Mouse (Mus musculus): ENCODE data around the gene Clic1. TPM values are rescaled to one million over a fixed set of nuclear protein-coding genes. Genes with fewer than 3 reads are reported as not detected.
A peak's percentile ranks its signal among the peaks of the same experiment; 100 is the strongest.
"Not testable (repeated sequence)": the region's sequence is repeated elsewhere in the genome, so short reads cannot be mapped to it uniquely, and the experiment has no call there.

Clic1 gene
- total RNA-seq, 2 experiments from 2014 or later: 9.1 to 10.2 TPM

DNA sequence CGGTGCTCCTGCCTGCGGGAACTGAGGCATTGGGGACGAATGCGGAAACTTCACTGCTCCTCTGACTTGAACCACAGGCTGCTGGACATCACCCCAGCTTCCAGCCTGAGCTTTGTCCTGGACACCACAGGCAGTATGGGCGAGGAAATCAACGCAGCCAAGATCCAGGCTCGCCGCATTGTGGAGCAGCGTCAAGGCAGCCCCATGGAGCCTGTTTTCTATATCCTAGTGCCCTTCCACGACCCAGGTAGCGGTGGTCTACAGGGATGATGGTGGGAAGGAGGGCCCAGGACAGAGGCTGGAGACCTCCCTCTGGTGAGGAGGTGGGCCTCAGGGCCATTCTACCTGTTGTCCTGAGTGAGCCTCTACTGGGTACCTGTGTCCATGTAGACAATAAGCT, 29.9 kb upstream of the Clic1 start:
- no peak for DNase-seq (ENCODE audit: low spot score in 2 of 2)

DNA sequence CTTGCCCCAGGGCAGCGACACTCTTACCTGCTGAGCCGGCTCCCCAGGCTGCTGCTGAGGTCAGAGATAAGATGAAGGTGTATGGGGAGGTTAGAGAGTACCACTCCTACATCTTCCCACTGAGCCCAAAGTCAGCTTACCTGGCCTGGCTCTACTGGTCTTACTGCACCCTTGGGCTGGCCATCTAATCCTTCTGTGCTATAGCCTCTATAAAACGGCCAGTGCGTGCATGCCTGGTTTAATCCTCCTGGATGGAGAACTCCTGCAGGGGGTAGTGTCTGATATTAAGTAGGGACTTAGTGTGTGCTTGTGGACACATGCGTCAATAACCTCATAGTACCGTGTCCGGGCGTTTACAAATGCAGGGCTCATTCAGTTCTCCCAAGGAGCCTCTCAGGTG, 29.2 kb upstream of the Clic1 start:
- no peak for DNase-seq (ENCODE audit: low spot score in 2 of 2)

DNA sequence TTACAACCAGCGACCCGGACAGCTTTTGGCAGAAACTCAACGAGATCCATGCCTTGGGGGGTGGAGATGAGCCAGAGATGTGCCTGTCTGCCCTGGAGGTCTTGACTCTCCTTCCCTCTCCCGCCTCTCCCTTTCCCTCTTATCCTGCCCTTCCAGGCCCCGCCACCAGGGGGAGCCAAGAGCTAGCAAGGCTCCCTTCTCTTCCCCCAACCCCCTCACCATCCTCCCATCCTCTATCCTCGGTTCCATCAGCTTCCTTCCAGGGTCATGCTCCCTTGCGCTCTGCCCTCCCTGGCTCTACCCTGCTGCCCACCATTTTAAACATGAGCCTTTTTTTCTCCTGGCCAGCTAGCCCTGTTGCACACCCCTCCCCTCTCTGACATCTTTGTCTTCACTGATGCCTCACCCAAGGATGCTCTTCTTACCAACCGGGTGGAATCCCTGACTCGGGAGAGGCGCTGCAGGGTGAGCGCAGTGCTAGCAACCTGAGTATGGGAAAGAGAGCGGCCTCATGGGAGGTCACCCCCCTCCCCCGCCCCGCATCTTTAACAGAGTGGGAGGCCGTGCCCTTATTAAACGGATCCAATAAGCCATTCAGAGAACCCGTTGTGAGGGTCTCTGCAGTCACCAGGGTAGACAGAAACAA, 28.5 kb upstream of the Clic1 start:
- DNase-seq (ENCODE audit: low spot score in 2 of 2): peak; percentile 85 to 93

DNA sequence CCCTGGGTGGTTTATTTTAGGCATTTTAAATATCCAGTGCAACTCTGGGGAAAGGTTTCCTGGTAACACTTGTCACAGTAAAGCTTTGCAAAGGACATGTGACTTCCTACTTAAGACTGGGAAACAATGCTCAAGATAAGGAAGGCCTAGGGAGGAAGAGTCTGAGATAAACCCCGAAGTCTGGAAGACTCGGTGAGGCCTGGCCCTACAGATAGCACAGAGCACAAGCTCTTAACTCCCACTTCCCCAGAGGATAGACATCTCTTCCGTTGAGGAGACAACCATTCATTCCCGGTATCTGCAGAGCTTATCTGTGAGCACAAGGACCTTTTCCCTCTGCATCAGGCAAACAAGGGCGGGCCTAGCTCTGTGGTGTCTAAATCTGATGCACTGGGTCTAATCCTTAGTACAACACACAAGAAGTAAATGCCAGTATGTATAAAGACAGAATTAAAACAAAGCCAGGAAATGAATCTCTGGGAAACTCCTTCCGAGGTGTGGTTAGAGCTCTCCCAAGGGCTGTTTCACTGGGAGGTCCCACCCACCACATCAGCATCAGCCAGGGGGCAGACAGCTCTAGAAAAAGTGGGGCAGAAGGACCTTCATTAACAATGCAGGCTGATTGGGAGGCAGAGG, 27.8 kb upstream of the Clic1 start:
- DNase-seq (ENCODE audit: low spot score in 2 of 2): no peak

DNA sequence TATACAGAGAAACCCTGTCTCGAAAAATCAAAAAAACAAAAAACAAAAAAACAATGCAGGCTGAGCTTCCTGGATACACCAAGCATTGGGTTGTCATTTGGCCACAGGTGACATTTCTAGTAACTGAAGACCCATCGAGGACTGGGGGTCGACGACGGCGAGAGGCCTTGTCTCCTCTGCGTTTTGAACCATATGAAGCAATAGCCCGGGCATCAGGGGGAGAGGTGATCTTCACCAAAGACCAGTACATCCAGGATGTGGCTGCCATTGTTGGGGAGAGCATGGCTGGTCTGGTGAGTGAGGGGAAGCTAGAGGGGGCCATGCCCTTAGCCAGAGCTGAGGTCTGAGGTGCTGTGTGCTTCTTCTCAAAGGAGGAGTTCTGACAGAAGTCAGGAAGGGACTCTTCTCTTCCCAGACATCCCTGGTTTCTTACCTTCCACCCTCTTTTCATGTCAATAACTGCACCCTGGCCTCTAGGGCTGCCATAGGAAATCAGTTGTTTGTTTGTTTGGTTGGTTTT, 27.2 kb upstream of the Clic1 start:
- no peak for DNase-seq (ENCODE audit: low spot score in 2 of 2)

DNA sequence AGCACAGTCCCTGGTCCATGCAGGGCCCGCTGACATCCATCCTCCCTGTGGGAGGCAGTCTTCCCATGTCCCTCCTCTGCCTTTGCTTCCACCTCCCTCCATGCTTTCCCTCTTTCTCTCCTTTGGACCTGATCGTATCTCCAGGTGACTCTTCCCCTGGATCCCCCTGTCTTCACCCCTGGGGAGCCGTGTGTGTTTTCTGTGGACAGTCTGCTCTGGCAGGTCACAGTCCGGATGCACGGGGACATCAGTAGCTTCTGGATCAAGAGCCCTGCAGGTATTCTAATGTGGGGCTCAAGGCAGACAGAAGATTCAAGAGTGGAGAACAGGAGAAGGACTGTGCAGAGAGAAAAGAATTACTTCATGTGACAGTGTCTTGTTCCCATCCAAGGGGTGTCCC, 26.5 kb upstream of the Clic1 start:
- no peak for DNase-seq (ENCODE audit: low spot score in 2 of 2)

DNA sequence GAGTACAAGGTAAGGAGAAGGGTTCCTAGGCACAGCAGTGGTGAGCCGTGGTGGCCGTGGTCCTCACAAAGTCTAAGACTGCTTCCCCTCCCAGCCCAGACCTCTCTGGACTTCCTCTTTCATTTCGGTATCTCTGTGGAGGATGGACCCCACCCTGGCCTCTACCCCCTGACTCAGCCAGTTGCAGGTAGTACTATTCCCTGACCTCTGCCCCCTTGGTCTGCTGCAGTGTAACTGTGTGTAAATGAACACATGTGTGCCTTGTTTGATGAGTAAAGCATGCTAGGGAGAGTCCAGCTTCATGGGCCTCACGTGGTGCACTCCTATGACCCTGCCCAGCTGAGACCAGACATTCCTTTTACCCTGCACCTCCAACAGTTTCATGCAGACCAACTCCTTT, 26.0 kb upstream of the Clic1 start:
- no peak for DNase-seq (ENCODE audit: low spot score in 2 of 2)

DNA sequence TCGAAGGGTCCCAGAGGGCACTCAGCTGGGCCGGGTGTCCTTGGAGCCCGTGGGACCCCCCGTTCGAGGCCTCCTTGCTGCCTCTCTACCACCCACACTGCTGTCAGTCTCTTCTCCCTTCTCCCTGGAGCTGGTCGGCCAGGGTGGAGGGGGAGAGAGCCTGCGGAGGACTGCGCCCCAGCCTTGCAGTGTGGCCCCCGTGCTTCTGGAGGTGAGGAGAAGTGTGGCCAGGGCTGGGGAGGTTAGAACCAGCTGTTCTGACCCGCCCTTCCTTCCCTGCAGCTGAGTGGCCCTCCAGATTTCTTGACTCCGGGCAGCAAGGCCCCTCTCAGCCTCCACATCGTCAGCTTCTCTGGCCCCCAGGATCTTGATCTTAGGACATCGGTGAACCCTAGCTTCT, 25.5 kb upstream of the Clic1 start:
- DNase-seq (ENCODE audit: low spot score in 2 of 2): no peak

DNA sequence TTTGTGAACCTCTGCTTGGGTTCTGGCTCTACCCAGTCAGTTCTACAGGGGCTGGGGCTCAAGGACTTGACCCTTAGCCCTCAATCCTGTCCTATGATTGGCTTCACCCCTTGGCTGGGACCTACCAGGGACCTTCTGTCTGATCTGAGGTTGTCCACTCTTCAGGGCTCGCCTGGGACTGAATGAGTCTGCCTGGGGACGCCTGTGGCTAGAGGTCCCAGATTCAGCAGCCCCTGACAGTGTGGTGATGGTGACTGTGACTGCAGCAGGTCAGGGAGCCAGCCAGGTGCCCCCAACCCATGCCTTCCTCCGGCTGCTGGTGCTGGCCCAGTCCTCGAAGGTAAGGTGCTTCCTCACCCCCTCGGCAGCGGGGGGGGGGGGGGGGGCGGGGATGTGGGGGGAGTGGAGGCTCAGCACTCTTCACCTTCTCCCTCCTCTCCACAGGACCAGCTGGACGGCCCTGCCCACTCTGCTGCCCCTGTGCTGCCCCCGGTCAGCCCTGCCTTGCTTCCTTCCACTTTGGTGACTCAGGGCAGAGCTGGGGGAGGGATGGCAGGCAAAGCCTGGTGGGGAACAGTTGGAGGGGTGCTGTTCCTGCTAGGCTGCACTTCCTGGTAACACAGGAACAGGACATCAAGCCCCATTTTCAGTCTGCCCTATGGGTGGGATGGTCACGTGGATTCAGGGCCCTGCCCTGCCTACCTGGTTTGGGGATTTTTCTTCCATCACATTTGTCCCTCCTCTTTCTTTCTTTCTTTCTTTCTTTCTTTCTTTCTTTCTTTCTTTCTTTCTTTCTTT, 24.9 kb upstream of the Clic1 start:
- no peak for DNase-seq (ENCODE audit: low spot score in 2 of 2)

DNA sequence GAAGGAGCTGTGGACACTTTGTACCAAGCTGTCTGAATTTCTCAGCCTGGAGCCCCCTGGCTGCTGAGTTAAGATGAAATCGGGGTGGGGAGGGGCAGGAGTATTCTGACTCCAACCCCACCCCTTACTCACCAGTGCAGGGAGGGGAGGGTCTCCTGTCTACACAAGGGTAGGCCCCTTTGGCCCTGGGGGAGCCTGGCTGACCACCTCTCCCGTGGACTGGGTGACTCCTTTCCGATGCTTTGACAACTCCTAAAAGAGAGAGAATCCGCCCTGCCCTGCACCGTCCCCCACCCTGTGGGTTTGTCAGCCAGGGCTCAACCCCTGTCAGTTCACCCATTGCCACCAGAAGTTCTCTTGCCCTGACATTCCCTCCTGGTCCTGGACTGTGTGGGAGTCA, 23.6 kb upstream of the Clic1 start:
- no peak for DNase-seq (ENCODE audit: low spot score in 2 of 2)

DNA sequence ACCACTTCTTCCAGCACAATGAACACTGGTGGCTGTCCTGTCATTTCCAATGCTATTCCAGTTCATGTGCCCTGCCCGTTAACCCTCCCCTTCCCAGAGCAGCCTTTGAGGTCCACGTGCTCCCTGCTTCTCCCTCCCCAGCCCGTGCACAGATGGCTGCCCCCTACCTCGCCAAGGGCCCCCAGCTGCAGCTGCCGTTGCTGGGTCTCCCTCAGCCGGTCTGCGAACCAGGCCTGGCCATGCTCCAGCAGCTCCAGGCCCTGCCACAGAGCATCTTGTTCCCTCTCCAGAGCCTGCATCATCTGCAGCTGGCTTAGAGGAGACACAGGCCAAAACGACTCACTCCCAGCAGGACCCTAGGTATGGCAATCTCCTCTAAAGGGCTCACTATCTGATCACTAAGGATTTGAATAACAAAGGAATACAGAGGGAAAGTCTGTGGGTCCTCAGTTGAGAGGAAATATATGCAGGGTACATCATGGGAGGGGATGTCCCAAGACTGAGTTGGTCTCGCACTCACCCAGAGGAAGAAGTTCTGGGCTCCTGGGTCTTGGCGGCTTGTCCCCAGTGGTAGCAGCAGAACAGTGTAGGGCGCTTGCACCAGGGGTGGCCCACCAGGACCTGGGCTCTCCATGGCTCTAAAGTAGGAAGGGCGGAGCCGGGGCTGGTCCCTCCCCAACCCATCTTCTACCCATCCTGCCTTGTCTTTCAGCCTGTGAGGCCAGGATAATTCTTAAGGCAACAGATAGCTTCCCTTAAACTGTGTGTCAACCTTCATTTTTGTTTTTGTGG, 22.3 kb upstream of the Clic1 start, which contains the start of gene Sapcd1:
Sapcd1 (minus strand) TSS at position 740 of the 792 bp plus-strand sequence.
- DNase-seq (ENCODE audit: low spot score in 2 of 2): peak; percentile 21 to 36

DNA sequence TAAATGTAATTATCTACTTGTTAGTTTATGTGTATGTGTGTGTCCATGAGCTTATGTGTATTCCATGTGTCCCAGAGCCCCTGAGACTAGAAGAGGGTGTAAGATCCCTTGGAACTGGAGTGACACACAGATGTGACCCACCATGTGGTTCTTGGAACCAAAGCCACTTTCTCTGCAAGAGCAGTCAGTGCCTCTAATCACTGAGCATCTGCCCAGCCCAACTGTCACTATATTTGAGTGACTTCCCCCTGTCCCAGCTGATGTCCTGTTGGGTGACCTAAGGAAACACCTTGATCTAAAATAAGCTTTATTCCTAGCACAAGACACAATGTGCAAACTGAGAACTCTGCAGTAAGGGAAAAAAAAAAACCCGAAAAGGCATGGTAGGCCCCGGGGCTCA, 21.5 kb upstream of the Clic1 start:
- no peak for DNase-seq (ENCODE audit: low spot score in 2 of 2)

DNA sequence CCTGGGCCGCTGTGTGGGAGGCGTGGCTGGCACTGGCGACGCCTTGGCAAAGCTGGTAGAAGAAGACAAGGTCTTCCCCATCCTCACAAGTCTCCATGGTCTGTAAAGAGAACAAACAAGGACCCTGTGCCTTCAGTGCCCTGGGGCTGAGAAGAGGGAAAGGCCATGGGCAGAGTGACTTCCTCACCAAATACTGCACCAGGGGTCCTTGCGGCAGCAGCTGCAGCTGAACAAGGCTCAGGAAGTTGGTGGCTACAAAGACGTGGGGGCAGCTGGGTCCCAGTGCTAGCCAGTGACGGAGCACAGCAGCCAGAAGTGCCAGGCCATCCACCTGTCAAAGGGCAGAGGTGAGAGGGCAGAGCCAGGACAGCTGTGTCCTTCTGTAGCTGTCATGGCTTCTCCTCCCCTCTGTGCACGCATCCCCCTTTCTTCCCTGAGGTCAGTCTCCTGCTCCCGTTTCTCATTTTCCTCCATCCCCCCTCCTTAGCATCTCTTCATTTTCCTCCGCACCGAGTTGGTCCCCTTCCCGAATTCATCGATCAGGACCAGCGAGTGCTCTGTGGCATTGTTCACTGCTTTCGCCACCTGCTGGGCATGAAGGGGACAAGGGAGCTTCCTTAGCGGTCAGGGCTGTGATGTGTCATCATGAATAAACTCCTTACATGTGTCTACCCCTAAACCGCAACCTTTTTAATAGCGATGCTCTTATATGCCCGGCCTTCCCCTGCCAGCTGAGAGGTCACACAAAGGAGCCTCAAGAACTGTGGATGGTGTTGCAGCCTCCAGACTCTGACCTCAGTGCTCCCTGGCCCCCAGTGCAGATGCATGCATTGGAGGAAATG, 19.9 kb upstream of the Clic1 start:
- no peak for DNase-seq (ENCODE audit: low spot score in 2 of 2)

DNA sequence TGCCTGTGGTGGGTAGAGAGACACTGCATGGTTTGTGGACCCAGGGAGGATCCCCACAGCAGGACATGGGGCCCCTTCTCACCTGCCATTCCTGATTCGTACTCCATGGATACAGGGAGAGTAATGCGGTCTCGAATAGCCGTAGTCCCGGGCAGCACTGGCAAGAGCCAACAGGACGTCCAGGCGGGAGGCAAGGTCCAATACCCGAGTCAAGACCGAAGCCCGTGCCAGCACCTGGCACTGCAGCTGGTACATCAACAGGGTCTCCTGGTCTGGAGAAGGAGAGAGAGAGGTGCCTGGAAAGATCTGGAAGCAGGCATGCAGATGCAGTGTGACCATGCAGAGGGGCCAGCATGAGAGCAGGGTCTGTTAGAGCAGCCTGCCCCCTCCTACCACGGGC, 18.5 kb upstream of the Clic1 start:
- no peak for DNase-seq (ENCODE audit: low spot score in 2 of 2)

DNA sequence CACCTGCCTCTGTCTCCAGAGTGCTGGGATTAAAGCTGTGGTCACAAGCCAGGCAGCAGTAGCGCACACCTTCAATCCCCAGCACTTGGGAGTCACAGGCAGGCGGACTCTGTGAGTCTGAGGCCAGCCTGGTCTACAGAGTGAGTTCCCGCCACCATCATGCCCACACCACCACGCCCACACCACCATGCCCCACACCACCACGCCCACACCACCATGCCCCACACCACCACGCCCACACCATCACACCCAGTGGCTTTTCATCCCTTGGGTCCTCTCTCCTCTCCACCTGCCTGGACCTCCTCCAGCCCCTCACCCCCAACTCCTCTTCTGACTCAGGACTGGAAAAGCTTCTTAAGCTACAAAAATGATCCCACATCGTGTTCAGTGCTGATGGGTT, 17.9 kb upstream of the Clic1 start:
- no peak for DNase-seq (ENCODE audit: low spot score in 2 of 2)

DNA sequence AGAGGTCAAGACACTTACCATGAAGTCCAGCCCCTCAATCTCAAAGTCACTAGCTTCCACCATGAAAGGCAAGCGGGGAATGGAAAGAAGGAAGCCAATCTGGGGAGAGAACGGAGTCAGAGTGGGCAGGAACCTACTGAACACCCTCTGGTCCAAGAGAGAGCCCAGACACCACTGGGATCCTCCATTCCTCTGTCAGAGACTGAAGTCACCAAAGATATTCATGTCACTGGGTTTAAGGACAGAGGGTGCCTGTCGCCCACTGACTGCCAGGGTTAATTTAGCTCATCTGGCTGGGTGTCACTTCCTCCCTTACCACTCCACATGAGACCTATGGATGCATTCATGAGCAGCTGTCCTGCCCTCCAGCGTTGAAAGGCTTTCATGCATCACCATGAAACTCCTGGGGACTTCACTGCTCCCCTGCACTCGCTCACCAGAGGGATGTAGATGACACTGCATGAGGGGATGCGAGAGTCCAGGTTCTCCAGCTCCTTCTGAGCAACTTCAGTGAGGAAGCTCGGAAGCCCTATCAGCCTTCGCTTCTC, 17.4 kb upstream of the Clic1 start:
- DNase-seq (ENCODE audit: low spot score in 2 of 2): no peak

DNA sequence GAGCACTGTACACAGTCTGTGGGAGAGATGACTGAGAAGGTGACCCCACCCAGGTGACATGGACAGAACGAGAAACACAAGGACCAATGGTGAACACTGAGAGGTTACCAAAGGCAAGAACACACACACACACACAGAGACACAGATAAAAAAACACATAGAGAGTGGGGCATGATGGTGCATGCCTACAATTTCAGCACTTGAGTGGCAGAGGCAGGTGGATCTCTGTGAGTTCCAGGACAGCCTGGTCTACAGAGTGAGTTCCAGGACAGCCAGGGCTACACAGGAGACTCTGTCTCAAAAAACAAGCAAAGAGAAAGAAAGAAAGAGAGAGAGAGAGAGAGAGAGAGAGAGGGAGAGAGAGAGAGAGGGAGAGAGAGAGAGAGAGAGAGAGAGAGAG, 16.1 kb upstream of the Clic1 start:
- not testable (repeated sequence) for DNase-seq (ENCODE audit: low spot score in 2 of 2)

DNA sequence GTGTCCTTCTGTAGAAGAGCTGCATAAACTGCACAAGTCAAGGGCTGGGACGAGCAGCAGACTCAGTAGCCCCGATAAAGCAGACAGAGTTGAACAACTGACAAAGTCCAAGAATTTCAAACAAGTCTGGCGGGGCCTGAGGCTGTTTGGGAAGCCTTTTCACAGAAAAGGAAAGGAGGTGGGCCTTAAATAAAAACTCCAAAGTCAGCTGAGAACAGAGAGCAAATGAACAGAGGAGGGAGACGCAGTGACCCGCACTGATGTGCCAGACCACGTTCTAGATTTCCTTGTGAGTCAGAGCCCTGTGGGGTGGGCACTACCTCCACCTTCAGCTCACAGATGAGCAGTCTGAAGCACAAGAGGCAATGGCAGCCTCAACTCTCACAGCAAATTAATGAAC, 14.9 kb upstream of the Clic1 start:
- no peak for DNase-seq (ENCODE audit: low spot score in 2 of 2)

DNA sequence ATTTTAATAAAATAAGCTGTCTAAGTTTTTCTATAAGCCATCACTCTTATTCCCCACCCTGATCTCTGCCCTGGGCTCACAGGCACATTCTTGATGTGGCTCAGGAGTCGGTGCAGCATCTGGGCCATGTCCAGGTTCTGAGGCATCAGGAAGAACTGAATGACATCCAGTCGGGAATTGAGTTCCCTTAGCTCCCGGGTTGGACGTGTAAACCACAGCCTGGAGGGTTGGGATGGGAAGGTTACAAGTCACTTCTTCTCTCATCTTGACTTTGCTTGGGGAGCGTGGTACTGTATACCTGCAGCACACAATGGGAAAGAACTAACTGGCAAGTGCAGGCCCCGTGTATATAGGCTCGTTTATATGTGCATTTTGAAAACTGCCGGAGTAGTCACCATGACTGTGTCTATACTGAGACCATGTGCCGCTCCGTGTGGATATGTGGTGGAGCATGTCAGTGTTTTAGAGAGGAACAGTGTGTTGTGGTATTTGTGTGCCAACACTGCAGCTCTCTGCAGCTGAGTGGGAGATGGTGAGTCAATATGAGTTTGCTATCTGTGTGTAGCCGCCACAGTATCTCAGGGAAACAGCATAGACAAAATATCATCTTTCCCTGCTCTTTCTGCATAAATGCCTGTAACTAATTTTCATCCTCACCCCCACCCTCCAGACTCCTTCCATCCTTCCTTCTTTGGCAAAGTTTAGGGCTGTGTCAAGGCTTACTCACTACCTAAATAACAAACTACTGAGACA, 10.5 kb upstream of the Clic1 start:
- peak; percentile 35 to 51 for DNase-seq (ENCODE audit: low spot score in 2 of 2)

All from left cerebral cortex, adult 18-20 months (tissue).